Mouse (Mus musculus) spleen, embryonic (tissue): ENCODE results near the gene Arl8a.
"Not testable (repeated sequence)": the region's sequence is repeated elsewhere in the genome, so short reads cannot be mapped to it uniquely, and the experiment has no call there.

Experiments
- CTCF ChIA-PET: fragments of 350-600 bp; sonication (Branson Sonifier 250); formaldehyde crosslinking; loops from one replicate; lab custom pipeline; 2022; lab: Charles Lee

Arl8a gene

DNA sequence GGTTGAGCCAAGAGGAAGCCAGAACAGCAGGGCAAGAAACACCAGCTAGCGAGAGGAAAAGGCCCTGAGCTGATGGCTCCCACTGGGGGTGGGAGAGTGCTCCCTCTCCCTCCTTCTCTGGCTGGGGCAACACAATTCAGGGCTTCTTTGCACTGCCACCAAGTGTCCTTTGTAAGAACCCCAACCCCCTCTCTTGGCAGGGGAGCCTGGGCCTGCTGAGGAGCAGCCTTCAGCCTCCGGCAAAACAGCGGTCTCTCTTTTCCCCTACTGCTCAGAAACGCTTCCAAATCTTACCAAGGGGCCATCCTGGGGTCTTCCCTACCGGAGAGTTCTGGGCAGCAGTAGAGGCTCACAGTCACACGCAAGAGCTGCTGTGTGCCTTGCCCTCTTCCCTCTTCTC lies 16.1 kb downstream of the Arl8a start:
- CTCF ChIA-PET, result no interaction called here

DNA sequence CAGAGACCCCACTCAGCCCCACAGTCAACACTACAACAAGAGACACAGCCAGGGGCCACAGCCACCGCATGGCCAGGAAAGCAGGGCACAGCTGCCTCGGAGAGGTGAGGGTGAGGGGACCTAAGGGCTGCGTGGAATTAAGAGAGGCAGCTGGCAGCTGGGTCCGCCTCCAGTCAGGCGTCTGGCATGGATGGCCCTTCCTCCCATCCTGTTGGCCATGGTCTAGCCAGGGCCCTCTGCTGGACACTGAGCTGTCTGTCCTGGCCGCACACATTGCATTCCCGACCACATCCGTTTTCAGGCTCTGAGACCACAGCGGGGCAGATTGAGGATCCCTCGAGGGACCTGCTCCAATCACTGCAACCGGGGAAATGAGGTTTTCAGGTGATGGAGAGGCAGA lies 20.8 kb downstream of the Arl8a start, which contains the start of gene Gpr37l1:
Gene Gpr37l1, minus strand, starts transcription at position 247 of the 400 bp plus-strand sequence.
- CTCF ChIA-PET, result no interaction called here

DNA sequence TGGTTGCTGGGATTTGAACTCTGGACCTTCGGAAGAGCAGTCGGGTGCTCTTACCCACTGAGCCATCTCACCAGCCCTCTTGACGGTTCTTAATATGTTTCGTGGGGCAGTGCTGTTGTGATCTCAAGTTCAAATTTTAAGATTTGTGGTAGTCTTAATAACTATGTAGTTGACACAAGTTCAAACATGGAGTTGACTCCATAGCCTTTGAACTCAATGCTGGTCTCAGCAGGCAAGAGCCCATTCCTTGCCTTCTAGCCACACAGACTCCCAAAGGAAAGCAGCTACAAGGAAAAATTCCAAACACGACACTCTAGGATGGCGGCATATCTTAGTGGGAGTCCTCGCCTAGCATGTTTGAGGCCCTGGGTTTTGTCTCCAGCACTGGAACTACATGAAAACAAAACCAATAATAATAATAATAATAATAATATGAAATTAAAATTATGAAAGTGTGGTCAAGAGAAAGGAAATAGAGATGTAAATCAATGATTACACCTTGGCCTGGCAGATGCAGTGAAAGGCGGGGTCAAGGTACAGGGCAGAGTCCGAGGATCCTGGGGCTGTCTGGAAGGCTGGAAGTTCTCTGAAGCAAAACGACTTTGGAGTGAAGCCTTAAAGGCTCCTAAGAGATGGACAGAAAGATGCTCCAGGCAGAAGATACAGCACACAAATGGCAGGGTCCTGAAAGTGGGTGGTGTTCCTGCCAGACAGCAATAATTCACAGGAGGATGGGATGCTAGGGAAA lies 22.0 kb downstream of the Arl8a start:
- CTCF ChIA-PET, result no interaction called here

DNA sequence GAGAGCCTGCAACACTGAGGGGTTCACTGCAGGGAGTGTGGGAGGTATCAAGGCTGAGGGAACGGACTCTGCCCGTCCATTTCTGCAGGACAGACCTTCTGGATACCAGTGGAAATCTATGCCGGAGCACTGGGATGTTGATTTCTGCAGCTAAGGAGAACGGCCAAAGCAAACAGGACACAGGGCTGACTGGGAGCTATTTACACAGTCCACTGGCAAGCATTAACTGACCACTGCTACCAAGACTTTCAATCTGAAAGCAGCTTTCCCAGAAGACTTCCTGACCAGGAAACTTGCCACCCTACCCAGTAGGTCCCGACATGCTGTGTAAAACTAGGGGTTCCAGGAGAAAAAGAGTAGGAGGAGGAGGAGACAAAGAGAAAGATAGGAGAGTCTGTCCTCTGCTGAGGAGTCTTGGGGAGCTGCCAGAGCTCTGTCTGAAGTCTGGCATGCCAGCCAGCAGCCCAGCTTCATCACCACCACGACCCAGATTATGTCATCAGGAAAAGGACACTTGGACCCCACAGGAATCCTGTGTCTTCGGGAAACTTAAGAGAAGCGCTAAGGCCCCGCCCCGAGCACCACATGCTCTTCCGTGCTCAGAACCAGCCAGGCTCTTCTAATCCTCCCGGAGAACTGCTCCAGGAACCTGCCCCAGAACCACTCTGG lies 23.1 kb downstream of the Arl8a start:
- CTCF ChIA-PET, result interaction anchor here (1.3 kb wide), 1 partner anchor 16 kb away, joined by 6 read pairs; no protein-coding TSS in a partner anchor

DNA sequence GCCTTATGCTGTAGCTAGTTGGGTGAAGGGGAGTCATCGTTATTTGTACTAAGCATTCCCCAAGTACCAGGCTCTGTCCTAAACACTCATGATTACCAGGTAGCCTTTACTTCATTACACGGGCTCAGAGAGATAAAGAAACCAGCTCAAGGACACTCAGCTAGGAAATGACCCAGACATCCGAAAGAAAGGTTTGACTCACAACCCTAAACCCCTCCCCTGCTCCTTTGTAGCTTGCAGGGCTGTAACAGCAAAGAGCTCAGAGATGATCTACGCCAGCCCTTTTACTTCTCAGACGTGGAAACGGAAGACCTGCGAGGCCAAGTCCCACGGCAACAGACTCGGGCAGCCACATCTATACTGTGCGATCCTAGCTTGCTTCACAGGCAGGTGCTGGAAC lies 23.7 kb downstream of the Arl8a start:
- CTCF ChIA-PET, result interaction anchor here (1.3 kb wide), 1 partner anchor 16 kb away, joined by 6 read pairs; no protein-coding TSS in a partner anchor

DNA sequence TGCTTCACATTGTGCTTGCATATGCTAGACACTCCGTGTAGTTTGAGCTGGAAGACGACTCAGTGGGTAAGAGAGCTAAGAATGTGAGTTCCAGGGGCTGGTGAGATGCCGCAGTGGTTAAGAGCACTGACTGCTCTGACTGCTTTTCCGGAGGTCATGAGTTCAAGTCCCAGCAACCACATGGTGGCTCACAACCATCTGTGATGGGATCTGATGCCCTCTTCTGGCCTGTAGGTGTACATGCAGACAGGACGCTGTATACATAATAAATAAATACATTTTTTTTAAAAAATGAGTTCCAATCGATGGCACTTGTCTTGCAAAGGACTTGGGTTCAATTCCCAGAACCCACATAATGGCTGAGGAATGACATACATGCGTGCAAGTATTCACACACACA lies 24.6 kb downstream of the Arl8a start:
- CTCF ChIA-PET, result interaction anchor here (0.7 kb wide), 1 partner anchor 759 kb away, joined by 4 read pairs; no protein-coding TSS in a partner anchor

DNA sequence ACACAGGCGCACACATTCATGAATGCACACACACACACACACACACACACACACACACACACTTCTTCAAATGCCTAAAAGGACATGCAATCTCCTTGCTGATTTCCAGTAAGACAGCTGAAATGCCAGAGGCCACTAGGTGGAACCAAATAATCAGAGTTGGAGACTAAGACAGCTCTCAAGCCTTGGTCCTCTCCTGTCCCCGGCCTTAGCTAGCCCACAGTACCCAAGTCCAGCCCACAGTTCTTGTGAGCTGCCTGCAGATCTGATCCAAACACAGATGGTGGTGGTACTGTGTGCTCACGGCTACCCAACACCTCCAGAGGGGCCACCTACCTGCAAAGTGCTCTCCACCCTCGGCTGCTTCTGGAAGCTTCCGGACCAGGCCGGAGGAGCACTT lies 25.4 kb downstream of the Arl8a start:
- CTCF ChIA-PET, result interaction anchor here (0.7 kb wide), 1 partner anchor 760 kb away, joined by 4 read pairs; no protein-coding TSS in a partner anchor

DNA sequence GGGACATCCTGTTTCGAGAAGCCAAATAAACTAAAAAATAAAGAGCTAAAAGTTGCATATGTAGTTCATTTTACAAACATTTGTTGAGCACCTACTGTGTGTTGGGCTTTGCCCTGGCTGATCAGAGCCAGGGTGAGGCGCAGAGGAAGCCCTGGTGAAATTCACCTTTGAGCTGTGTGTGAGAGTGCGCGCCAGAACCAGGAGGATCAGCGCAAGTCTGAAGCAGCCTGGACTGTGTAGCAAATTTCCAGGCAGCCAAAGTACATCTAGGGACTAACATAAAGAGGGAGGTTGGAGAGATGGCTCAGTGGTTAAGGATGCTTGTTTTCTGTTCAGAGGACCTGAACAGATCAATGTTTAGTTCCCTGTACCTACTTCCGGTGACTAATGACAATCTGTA lies 26.7 kb downstream of the Arl8a start:
- CTCF ChIA-PET, result interaction anchor here (1.1 kb wide), 1 partner anchor 30 kb away, joined by 4 read pairs; no protein-coding TSS in a partner anchor

DNA sequence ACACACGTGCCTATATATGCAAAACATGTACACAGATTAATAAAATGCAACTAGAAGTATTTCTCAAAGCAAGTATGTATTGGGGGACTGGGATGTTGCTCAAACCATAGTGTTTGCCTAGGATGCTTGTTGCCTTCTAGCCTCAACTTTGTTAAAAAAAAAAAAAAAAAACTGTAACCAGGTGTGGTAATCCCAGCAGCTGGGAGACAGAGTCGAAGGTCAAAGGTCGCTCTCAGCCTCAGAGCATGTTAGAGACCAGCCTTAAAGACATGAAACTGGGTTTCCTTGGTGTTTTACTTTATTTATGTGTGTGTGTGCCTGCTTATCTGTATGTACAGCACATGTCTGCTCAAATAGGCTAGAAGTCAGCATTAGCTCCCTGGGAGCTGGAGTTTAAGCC lies 28.6 kb downstream of the Arl8a start:
- CTCF ChIA-PET, result no interaction called here

DNA sequence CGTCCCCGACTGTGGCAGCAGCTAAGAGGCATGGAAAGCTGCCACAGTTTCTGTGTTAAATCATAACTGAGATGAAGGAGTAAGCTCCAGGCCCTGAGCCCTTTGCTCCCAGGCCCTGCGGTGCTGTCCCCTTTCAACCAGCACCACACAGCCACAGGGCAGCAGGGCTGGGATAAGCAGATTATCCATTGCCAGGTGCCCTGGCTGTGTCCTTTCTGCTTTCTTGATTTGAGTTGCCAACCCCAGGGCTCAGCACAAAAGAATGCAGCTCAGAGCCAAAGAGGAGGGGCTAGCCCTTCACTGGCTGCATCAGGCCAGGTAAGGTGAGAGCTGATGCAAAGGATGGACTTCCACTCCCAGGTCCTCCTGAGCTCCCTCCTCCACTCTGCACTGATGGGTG lies 31.1 kb downstream of the Arl8a start:
- CTCF ChIA-PET, result no interaction called here

DNA sequence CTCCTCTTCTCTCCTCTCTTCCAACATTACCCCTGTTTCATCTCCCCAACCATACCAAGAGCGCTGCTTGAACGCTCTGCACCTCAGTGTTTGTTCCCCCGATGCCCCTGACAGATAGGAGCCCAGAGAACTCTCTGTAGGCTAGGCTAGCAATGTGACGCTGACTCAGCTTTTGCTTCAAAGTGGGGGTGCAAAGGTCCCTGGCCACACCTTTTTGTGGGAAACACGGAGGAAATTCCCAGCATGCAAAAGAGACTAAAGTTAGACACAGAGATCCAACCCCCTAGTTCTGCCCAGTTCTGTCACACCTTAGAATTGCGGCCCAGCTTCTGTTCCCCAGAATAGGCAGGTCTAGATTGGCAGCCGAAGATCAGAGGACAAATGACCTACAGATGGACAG lies 32.2 kb downstream of the Arl8a start:
- CTCF ChIA-PET, result no interaction called here

DNA sequence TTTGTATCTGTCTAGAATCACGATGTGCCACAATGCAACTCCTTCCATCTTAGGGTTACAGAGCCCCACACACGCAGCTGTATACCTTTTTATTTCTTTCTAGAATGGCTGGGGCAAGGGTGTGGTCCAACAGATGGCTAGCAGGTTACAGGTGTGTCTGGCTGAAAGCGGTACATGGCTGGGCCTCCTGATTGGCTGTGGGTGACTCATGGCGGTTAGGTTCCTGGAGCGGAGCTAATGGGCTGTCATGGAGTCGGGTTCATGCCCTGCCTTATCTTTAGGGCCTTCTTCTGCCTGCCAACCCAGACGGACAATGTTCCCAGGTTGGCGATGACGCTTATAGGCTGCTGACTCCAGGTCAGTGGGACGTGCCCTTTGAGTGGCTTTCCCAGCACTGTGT lies 34.2 kb downstream of the Arl8a start:
- CTCF ChIA-PET, result no interaction called here

DNA sequence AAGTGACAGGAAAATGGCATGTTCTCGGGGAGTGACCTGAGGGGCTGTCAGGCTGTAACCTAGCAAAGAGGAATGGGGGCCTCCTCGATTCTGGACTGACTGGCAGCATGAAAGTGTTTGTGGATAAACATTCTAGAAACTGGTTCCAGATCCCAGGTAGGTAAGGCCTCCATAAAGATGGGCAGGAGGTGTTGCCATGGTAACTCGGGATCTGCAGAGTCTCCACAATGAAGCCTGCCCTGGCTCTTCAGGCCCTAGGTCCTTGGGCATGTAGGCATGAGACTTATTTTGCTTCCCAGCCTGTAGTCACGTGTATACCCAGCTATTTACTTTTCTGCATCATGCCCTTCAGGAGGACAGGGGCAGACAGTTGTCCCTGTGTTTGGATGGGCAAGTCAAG lies 34.7 kb downstream of the Arl8a start:
- CTCF ChIA-PET, result no interaction called here

DNA sequence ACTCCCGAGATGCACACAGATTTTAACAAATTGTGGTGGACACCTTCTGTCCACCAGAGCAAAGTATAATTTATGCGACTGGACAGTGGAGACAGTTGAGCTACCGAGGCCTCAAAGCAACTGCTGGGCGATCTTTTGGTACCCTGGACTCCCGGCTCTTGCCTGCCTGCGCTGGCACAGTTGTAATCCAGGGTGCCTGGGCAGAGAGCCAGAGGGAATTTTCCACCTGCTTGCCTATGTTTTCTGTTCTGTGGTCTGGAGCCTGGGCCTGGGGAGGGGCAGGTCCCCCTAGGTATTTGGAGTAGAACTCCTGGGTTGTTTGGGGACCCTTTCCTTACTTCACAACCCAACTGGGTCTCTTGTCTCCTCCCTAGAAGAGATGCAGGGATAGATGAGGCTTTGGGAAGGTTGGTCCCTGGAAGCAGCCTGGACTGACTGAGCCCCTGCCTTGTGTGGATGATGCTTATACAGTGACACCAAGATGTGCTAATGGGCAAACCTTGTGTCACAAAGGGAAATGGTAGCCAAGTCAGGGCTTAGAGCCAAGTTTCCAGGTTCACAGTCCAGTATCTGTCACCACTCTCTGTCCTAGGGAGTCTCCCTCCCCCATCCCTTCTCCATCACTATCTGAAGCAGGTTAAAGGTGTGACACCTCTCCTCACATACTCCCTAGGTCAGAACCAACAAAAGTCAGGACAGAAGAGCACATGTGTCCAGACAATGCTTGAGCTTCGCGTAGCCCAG lies 35.4 kb downstream of the Arl8a start:
- CTCF ChIA-PET, result no interaction called here

DNA sequence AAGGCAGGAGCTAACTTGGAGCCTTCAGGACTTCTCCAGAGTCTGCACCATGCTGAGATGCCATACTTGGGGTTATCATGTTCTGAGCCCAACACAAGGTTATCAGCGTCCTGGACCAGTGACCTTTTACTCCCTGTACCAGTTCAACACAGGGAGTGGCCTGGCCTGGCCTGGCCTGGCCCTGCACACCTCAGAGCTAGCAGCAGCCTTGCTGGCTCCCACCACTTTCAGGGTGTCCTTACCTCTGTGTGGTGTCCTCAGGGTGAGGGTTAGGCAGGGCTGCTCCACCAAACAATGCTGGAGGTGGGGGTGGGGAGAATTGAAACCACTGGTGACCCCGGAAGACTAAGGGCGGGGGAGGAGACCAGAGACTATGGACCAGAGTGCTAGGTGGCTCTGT lies 36.4 kb downstream of the Arl8a start:
- CTCF ChIA-PET, result no interaction called here

DNA sequence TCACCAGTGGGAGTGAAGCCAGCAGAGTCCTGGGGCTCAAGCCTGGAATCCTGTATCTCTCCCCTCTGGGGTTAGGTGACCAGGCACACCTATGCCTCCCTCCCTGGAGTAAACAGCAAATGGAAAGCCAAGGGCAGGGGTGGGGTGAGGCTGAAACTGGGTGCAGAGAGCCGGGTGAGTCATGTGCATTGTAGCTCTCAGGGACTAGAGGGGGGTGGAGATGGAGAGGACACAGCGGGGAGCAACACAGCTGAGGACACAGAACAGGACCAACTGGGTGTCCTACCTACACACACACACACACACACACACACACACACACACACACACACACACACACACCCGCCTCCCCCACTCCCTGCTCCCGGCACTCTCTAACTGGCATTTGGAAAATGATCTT lies 36.8 kb downstream of the Arl8a start:
- CTCF ChIA-PET, result no interaction called here

DNA sequence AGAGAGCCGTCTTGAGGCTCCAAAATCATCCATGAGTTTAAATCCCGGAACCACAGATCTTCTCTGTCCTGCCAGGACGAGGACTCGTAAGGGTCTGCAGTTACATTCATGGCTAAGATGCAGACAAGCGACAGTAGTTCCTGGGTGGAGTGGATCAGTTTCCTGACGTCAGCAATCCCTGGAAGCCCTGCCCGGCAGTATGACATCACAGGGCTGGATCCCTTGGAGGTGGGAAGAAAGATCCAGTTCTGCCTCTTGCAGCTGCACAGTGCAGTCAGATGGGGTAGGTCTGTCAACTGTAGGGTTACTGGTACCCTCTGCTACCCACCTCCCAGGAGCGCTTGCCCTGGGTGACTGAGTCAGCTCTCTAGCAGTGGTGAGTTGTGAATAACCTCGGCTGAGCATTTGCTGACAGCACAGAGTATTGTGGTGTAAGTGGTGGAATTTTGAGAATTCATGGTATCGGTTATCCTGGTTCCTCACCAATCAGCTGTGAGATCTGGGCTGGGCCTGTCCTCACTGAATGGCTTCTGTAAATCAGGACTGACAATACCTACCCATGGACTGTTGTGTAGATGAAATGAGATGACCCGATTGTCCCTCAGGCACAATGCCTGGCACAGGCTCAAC lies 37.4 kb downstream of the Arl8a start:
- CTCF ChIA-PET, result no interaction called here

DNA sequence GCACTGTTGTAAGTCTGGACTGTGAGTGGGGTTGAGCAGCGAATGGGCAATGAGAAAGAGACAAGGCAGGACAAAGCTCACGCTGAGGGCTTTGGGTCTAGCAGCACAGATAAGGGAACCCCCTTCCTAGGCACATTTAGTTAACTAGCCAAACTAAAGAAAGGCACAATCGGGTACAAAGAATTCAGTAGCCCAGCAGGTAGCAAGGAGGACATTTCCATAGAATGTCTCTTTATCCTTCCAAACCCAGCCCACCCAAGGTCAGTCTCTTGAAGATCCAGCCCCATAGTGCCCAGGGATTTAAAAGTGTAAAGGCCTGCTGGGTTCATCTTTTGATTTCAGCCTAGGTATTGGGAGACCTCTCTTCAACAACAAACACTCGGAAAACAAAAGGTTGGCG lies 39.3 kb downstream of the Arl8a start:
- CTCF ChIA-PET, result no interaction called here

DNA sequence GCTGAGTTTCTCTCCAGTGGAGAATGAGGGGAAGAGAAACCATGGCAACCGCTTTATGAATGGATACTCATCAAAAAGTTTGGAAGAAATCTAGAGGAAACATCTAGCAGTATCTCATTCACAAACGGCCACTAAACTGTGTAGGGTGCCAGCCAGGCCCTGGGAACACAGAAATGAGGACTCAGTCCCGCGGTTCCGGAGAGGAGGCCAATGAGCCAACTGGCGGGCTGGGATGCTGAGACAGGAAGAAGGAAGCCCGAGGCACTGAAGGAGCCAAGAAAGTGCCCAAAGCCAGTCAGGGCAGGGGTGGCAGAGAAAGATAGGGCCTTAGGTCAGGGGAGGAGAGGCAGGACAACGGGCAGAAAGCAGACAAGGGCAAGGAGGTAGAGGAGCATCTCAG lies 39.8 kb downstream of the Arl8a start:
- CTCF ChIA-PET, result no interaction called here

DNA sequence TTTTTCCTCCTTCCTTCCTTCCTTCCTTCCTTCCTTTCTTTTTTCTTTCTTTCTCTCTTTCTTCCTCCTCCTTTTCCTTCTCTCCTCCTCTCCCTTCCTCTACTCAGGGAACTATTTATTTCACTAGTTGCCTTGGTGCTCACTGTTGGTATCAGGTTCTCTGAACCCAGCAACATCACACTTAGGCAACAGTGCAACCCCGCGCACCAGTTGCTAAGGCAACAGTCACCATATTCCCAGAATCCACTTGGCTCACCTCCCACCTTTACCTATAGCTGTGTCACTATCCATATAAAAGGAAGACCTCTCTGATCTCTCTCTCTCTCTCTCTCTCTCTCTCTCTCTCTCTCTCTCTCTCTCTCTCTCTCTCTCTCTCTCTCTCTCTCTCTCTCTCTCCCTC lies 40.4 kb downstream of the Arl8a start:
- CTCF ChIA-PET, result not testable (repeated sequence)

DNA sequence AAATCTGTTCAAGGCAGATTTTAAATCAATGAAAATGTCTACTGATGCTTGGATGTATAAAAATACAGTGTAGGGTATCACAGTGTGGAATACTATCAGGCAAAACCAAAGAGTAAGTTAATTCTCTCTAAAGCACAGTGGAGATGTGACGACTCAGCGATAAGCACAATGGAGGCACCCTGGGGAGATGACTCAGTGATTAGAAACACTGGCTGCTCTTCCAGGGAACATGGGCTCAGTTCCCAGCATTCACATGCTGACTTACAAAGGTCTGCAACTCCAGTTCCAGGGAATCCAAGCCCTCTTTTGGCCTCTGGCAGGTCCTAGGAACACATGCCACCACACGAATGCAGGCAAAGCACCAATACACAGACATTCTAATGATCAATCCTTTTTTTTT lies 41.6 kb downstream of the Arl8a start:
- CTCF ChIA-PET, result no interaction called here

DNA sequence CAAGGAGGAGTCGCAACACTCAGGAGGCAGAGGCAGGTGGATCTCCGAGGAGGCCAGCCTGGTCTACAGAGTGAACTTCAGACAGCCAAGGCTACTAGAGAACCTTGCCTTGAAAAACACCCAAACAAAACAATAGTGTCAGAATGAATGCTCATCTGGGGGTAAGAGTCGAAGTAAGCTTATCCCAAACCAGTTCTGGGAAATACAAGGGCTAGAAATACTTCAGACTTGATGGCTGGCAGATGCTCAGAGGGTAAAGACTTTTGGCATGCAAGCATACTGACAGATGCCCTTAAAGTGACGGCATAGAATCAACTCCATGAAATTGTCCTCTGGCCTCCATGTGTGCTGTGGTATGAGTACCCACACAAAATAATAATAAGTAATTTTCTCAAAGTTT lies 42.6 kb downstream of the Arl8a start:
- CTCF ChIA-PET, result no interaction called here
